Mouse (Mus musculus) spleen, postnatal 36 days (tissue): Measurements from ENCODE around the gene Fxyd6.

Experiments used
- DNase-seq, 2 experiments: peaks; one replicate each; pipeline ENCODE4 v3.0.0; 2022; ENCODE audit warnings: low spot score in 2 of 2, mixed read lengths in 1 of 2

The Fxyd6 gene

DNA sequence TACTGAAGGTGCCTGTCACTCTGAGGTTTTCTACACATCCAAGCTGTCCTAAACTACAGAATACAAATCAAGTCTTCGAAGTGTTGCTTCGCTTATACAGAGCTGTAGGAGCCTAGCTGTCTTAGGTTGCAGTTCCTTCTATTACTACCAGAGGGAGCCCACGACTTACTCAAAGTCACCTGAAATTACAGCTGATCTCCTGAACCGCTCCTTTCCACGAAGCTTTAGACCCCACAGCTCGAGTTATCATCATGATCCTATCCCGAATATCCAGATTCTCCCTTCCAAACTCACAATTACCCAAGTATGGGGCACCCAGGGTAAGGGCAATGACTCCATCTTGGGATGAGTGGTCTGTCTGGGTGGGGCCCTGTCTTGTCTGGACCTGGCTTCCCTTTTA lies 41.8 kb downstream of the Fxyd6 start:
- DNase-seq, result peak; percentile 18 to 33

- peak; percentile 71 to 79 for DNase-seq
Observed at GRCm38 (mm10) chr9:45412287-45412686, 42.3 kb downstream of the Fxyd6 start.

DNA sequence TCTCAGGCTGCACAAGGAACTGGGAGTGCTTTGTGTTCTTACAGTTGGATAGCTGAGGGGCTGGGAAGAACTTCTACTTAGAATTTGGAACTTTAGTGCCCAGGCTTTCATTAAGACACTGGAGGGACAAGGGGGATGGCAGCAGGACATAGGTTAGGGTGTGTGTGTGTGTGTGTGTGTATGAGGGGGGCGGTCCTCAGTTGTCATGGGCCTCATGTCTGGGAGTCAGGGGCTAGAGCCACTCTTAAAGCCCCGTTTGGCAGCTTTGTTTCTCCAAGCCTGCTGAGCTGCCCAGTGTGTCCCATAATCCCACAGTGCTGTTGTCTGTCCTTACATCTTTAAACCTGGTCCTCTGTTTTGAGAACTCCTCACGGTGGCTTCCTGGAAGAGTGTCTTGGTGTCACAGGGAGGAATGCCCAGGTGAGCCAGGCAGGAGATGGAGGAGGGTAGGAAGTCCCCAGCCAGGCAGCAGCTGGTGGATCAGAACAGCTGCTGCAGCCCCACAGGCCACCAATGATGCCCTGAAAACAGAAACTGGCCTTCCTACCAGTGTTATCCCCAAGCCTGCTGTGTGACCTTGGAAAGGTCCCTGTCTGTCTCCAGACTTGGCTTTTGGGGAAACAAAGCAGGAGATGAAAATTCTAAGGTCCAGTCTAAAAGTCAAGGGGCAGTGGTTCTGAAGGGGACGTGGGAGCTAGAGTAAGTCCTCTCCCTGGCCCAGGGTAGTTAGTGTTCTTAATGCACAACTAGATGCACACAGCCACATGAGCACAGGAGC lies 42.9 kb downstream of the Fxyd6 start:
- no peak for DNase-seq

- peak in 1 of 2 experiments; percentile 19 for DNase-seq
Observed at GRCm38 (mm10) chr9:45413478-45414140, 43.6 kb downstream of the Fxyd6 start.

DNA sequence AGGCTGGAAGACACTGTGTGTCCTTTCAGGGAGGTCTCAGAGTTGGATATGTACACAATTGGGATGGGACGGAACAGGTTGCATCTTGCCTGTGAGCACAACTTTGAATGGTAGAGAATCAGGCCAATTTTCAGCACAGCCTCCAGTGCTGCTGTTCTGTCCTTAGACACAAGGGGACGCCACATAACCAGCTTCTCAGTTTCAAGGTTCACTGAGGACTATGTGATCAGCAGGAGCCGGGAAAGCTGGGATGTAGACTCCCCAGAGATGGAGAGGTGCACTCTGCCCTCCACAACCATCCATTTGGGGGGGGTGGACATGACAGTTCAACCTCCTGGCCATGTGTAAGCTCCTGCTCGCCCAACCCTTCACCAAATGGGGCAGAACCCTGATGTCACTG lies 45.9 kb downstream of the Fxyd6 start:
- no peak for DNase-seq

- DNase-seq, result peak; percentile 51 to 52
Observed at GRCm38 (mm10) chr9:45417245-45417644, 47.3 kb downstream of the Fxyd6 start.

GRCm38 (mm10) chr9:45418252-45418651 lies 48.3 kb downstream of the Fxyd6 start:
- no peak for DNase-seq

DNA sequence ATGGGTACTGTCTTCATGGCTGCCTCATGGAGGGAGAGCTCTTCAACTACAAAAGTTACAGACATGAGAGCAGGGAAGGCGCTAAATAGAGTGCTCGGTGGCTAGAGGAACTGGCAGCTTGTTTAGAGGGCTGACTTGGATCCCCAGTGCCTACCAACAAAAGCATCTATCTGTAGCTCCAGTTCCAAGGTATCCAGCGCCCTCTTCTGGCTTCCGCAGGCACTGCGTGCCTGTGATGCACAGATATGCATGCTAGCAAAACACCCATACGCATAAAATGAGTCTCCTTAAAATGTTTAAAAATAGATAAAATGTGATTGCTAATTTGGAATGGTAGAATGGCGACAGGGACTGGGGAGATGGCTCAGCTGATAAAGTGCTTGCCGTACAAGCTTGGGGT lies 51.2 kb downstream of the Fxyd6 start:
- DNase-seq, result no peak

GRCm38 (mm10) chr9:45422761-45423298 lies 52.8 kb downstream of the Fxyd6 start:
- no peak for DNase-seq

DNA sequence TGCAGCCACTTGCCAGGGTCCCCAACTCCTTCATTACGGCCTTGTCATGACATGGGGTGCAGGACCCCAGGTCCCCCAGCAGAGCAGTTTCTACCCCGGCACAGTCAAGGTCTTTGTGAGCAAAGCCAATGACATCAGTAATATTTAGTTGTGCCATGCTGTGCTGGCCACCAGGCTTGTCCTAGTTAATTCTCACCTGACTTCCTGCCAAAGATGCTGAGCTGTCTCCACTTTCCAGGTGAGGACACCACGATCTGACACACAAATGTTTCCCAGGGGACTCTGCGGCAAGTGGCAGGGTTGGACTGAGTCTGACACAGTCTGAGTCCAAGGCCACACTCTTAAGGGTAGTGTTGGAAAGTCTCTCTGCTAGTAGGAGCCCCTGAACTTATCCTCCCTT lies 56.5 kb downstream of the Fxyd6 start, which contains the start of gene Dscaml1:
Dscaml1 (plus strand) TSS at position 173 of the 400 bp plus-strand sequence.
- no peak for DNase-seq

- DNase-seq, result no peak
Observed at GRCm38 (mm10) chr9:45429392-45429791, 59.4 kb downstream of the Fxyd6 start.

GRCm38 (mm10) chr9:45429951-45430697 lies 60.1 kb downstream of the Fxyd6 start:
- DNase-seq, result no peak

DNA sequence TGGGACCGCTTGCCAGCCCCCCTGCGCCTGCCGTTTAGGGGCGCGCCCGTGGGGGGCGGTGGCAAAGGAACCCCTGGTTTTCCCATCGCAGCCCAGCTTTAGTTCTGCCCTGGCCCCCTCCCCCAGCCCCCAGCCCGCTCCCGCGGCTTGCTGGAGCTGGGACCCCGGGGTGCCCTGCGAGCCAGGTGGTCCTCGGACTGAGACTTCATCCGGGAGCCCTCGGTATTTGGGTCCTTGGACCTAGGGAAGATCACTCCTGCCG lies 60.6 kb downstream of the Fxyd6 start:
- no peak for DNase-seq

GRCm38 (mm10) chr9:45431150-45431549 lies 61.2 kb downstream of the Fxyd6 start:
- DNase-seq, result no peak

DNA sequence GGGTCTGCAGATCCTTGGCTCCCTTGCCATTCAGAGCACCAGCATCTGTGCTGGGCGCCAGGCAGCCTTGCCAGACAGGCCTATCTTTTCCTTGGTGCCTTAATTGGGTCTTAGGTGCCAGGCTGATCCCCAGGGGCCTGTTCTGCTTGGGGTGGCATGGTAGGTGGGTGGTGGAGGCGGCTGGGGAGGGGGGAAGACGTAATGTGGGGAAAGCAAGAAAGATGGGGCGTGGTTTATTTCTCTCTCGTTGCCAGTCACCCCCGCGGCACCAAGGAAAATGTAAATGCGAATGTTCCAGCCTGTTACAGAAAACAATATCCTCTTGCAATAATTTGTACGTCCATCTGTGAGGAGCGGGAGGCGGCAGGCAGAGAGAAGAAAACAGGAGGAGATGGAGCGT lies 62.7 kb downstream of the Fxyd6 start:
- DNase-seq, result no peak

DNA sequence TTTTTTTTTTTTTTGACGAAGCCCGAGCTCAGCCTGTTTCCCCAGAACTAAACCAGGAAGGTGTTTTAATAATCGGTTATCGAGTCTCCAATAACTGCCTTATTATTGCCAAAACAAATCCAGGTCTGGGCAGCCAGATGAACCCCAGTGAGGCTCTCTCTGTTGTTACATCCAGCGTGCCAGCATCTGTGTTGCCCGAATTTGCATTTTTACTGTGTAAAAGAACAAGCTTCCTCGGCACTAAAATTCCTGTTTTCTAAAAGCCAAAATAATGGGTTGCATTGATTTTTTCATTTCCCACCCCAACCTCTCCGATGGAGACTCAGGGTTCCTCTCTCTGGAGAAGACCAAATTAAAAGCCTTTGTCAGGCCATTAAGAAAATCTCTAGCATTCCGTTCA lies 63.1 kb downstream of the Fxyd6 start:
- no peak for DNase-seq

- DNase-seq, result no peak
Observed at GRCm38 (mm10) chr9:45434171-45434570, 64.2 kb downstream of the Fxyd6 start.

GRCm38 (mm10) chr9:45439025-45439424 lies 69.0 kb downstream of the Fxyd6 start:
- no peak for DNase-seq

DNA sequence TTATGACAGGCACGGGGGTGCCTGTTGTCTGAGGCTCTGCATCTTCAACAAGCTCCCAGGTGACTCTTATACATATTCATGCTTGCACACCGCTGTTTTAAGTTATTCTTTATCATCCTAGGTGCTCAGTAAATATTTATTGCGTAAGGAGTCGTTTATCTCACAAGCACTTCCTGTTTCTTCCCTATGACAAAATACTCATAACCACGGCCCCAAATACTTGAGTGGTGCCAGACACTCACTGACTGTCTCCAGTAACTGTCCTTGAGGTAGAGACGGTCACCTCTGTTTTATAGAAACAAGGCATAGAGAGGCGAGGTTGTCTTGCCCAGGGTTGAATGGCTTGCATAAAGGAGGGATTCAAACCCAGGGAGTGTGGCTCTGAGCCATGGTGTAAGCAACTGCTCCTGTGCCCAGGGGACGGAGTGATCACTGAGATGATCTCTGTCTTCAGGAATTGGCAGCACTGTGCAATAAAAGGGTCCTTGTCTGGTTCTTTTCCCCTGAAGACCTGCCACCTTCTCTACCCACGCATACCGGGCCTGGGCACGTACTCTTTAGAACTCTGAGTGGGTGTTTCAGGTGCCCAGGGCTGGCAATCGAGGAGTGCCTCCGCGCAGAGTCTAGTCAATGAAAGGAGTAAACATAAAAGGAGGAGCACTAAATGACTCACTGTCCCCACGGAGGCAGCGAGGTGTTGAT lies 70.2 kb downstream of the Fxyd6 start:
- DNase-seq, result no peak

- no peak for DNase-seq
Observed at GRCm38 (mm10) chr9:45444251-45444798, 74.3 kb downstream of the Fxyd6 start.
